Mouse (Mus musculus): ENCODE measurements at regions not wholly inside any gene's neighbourhood (a gene's known extent, or its start where the extent isn't known, plus 50 kb on each side); places are given as distances from the start of the nearest gene placed in this dataset.

GRCm38 (mm10) chr13:90394815-90395241 lies 305.4 kb upstream of the Xrcc4 start:
- intact Hi-C loops (cut with DNase I), result no loop called here
- peak; percentile 52 for DNase-seq

- intact Hi-C loops (cut with DNase I), result no loop called here
- DNase-seq, result no peak
Measured at GRCm38 (mm10) chr13:90392415-90392814, 303.0 kb upstream of the Xrcc4 start.

GRCm38 (mm10) chr13:90376619-90377018 lies 287.2 kb upstream of the Xrcc4 start:
- intact Hi-C loops (cut with DNase I), result no loop called here
- no peak for DNase-seq

- no peak for DNase-seq
- intact Hi-C loops (cut with DNase I), result no loop called here
Measured at GRCm38 (mm10) chr13:90376207-90376606, 286.8 kb upstream of the Xrcc4 start.

- intact Hi-C loops (cut with DNase I), result no loop called here
- no peak for DNase-seq
Measured at GRCm38 (mm10) chr13:90371415-90372150, 282.2 kb upstream of the Xrcc4 start.

GRCm38 (mm10) chr13:90370746-90371414 lies 281.5 kb upstream of the Xrcc4 start:
- intact Hi-C loops (cut with DNase I), result no loop called here

GRCm38 (mm10) chr13:90364518-90365027 lies 275.2 kb upstream of the Xrcc4 start:
- intact Hi-C loops (cut with DNase I), result no loop called here

More at GRCm38 (mm10) chr13:90370746-90371414, 281.5 kb upstream of the Xrcc4 start:
- DNase-seq, result no peak

GRCm38 (mm10) chr13:90359861-90360601 lies 270.6 kb upstream of the Xrcc4 start:
- DNase-seq, result peak; percentile 17
- intact Hi-C loops (cut with DNase I), result no loop called here

More at GRCm38 (mm10) chr13:90364518-90365027, 275.2 kb upstream of the Xrcc4 start:
- DNase-seq, result no peak

- DNase-seq, result no peak
- intact Hi-C loops (cut with DNase I), result no loop called here
Measured at GRCm38 (mm10) chr13:90358149-90358548, 268.7 kb upstream of the Xrcc4 start.

GRCm38 (mm10) chr13:90355602-90356001 lies 266.2 kb upstream of the Xrcc4 start:
- no peak for DNase-seq
- intact Hi-C loops (cut with DNase I), result no loop called here

GRCm38 (mm10) chr13:90342823-90343222 lies 253.4 kb upstream of the Xrcc4 start:
- intact Hi-C loops (cut with DNase I), result loop anchor here (2.0 kb wide), 1 partner anchor 54 kb away; no protein-coding TSS in a partner anchor
- DNase-seq, result no peak

- no peak for DNase-seq
Measured at GRCm38 (mm10) chr13:90341597-90342212, 252.3 kb upstream of the Xrcc4 start.

GRCm38 (mm10) chr13:90340647-90341160 lies 251.3 kb upstream of the Xrcc4 start:
- intact Hi-C loops (cut with DNase I), result no loop called here
- DNase-seq, result no peak

More at GRCm38 (mm10) chr13:90341597-90342212, 252.3 kb upstream of the Xrcc4 start:
- intact Hi-C loops (cut with DNase I), result loop anchor here (2.0 kb wide), 1 partner anchor 55 kb away; no protein-coding TSS in a partner anchor

- intact Hi-C loops (cut with DNase I), result no loop called here
- no peak for DNase-seq
Measured at GRCm38 (mm10) chr13:90337591-90337990, 248.2 kb upstream of the Xrcc4 start.

GRCm38 (mm10) chr13:90335741-90336037 lies 246.3 kb upstream of the Xrcc4 start:
- intact Hi-C loops (cut with DNase I), result no loop called here
- DNase-seq, result no peak

- DNase-seq, result no peak
- intact Hi-C loops (cut with DNase I), result no loop called here
Measured at GRCm38 (mm10) chr13:90334934-90335740, 245.7 kb upstream of the Xrcc4 start.

GRCm38 (mm10) chr13:90334286-90334685 lies 244.9 kb upstream of the Xrcc4 start:
- no peak for DNase-seq
- intact Hi-C loops (cut with DNase I), result no loop called here

GRCm38 (mm10) chr13:90325226-90325625 lies 235.8 kb upstream of the Xrcc4 start:
- intact Hi-C loops (cut with DNase I), result no loop called here
- DNase-seq, result no peak

- no peak for DNase-seq
- intact Hi-C loops (cut with DNase I), result loop anchor here (10.0 kb wide), 1 partner anchor 569 kb away; the partner anchor contains the start of gene Vcan
Measured at GRCm38 (mm10) chr13:90313209-90313978, 224.0 kb upstream of the Xrcc4 start.
